Mouse (Mus musculus) heart, embryonic 10.5 days (tissue): ENCODE measurements around the gene 1600012H06Rik. TPM values are rescaled to one million over a fixed set of nuclear protein-coding genes. Genes with fewer than 3 reads are reported as not detected.
"Not testable (repeated sequence)": the region's sequence is repeated elsewhere in the genome, so short reads cannot be mapped to it uniquely, and the experiment has no call there.

ENCODE experiments used
- DNase-seq: peaks from one replicate; pipeline ENCODE4 v3.0.0-alpha.2; 2017; ENCODE audit warnings: low spot score
- H3K27ac ChIP-seq: fragments of 300-500 bp; sonication (generic); 2 replicates; pipeline ENCODE4 v1.5.1; 2016; ENCODE audit warnings: mild to moderate bottlenecking
- H3K27me3 ChIP-seq: fragments of 300-500 bp; sonication (generic); 2 replicates; pipeline ENCODE4 v1.6.1; 2016; ENCODE audit warnings: mild to moderate bottlenecking; ENCODE audit not compliant: poor library complexity, insufficient read depth, severe bottlenecking
- H3K36me3 ChIP-seq: fragments of 300-500 bp; sonication (generic); 2 replicates; pipeline ENCODE4 v1.6.1; 2016; ENCODE audit warnings: mild to moderate bottlenecking, moderate library complexity
- H3K4me1 ChIP-seq: fragments of 300-500 bp; sonication (generic); 2 replicates; pipeline ENCODE4 v1.6.1; 2016; ENCODE audit warnings: mild to moderate bottlenecking
- H3K4me3 ChIP-seq: fragments of 300-500 bp; sonication (generic); 2 replicates; pipeline ENCODE4 v1.5.1; 2016; ENCODE audit warnings: mild to moderate bottlenecking, moderate library complexity
- H3K9me3 ChIP-seq: fragments of 300-500 bp; sonication (generic); 2 replicates; pipeline ENCODE4 v1.6.1; 2016; ENCODE audit warnings: mild to moderate bottlenecking, moderate library complexity
- WGBS: fragments of 180-500 bp; shearing (Covaris S2); methylation state at CpG from one replicate; pipeline ENCODE4 v1.1.7; 2016; 5-methylcytosine and 5-hydroxymethylcytosine counted together
- polyA plus RNA-seq: library from polyadenylated mRNA; unstranded; fragments of >200 nt; fragmentation: Nextera tagmentation; extraction: Ambion mirVana; gene quantifications from 2 replicates; pipeline ENCODE4 v1.2.1, GENCODE M21; 2016

The 1600012H06Rik gene
- polyA plus RNA-seq, 1 experiment from 2014 or later: 29.8 TPM

DNA sequence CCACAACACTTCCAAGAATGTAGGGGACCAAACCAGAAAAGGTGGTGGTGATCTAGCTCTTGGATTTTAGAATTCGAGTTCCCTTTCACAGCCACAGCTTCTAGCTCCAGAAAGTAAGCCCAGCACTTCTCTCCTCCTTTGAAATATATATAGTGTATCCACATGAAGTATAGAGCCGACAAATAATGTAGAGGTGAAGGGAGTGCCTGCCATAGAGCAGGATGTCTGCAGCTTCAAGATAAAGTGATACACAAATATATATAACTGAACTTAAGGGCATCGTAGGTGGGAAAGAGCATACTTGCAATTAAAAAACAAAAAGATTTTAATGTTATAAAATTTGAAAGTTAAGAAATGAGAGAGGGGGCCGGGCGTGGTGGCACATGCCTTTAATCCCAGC lies 51.2 kb downstream of the 1600012H06Rik start:
- not testable (repeated sequence) for H3K9me3 ChIP-seq, H3K4me1 ChIP-seq, DNase-seq, H3K4me3 ChIP-seq, H3K27me3 ChIP-seq, H3K27ac ChIP-seq, H3K36me3 ChIP-seq
- WGBS: no CpG with 5 or more reads among the region's 5 CpGs

DNA sequence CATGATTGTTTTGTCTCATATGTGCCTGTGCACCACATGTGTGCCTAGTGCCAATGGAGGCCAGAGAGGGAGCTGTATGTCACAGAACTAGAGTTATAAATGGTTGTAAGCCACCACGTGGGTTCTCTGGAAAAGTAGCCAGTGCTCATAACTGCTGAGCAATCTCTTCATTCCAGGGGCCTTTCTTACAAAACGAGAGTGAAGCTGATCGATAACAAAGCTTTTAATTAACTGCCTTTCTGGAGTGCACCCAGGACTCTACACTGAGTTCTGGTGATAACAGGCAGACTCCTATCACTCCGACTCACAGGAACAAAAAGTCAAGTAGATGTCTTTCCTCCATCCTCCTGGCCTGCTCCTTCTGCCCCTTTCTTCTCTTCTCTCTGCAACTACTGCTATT lies 57.1 kb downstream of the 1600012H06Rik start:
- not testable (repeated sequence) for H3K4me1 ChIP-seq, H3K27me3 ChIP-seq, H3K36me3 ChIP-seq, H3K27ac ChIP-seq, H3K4me3 ChIP-seq, DNase-seq, H3K9me3 ChIP-seq
- WGBS: no CpG with 5 or more reads among the region's 4 CpGs

DNA sequence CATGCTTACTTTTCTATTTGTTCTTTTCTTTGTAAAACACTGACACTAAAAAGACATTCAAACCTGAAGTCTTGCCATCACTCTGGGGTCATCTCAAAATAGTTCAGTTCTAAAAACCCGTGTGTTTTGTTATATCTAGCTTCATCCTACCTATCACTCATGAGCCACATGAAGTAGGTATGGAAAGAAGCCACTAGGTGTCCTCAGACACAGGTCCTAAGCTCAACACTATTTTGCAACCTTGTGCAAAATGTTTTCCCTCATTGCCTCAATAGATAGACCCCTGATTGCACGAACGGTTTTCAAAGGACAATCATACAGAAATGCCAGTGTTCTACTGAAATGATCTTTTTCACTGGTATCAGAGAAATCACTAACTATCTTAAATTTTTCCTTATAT lies 66.1 kb downstream of the 1600012H06Rik start:
- H3K4me1 ChIP-seq, H3K4me3 ChIP-seq, H3K36me3 ChIP-seq, H3K27ac ChIP-seq, H3K9me3 ChIP-seq, DNase-seq, H3K27me3 ChIP-seq: not testable (repeated sequence)
- WGBS: no CpG with 5 or more reads among the region's 3 CpGs

Other genes starting within 250 kb of the 1600012H06Rik start
- gene Thbs2, start 248.9 kb upstream of the 1600012H06Rik start, polyA plus RNA-seq: 1.2 and 1.3 TPM in 2 replicates
- gene Wdr27, start within 50 bp of the 1600012H06Rik start, polyA plus RNA-seq: 3.2 TPM in 2 replicates
- gene Phf10, start 18.1 kb downstream of the 1600012H06Rik start, polyA plus RNA-seq: 18.9 and 33.3 TPM in 2 replicates
- gene 9030025P20Rik, start 35.3 kb downstream of the 1600012H06Rik start, polyA plus RNA-seq: 7.9 and 9.4 TPM in 2 replicates
- gene Gm3417, start 35.6 kb downstream of the 1600012H06Rik start, polyA plus RNA-seq: 0.92 TPM in 1 of 2 replicates, not detected in the other
- 4.7 and 6.1 TPM in 2 replicates for gene Gm3435, start 67.0 kb downstream of the 1600012H06Rik start, polyA plus RNA-seq
- gene Ermard, start 98.0 kb downstream of the 1600012H06Rik start, polyA plus RNA-seq: 67.6 and 80.2 TPM in 2 replicates
- 0.60 and 0.83 TPM in 2 replicates for gene Tcte3, start 98.3 kb downstream of the 1600012H06Rik start, polyA plus RNA-seq
- gene Gm3448, start 98.4 kb downstream of the 1600012H06Rik start, polyA plus RNA-seq: 2.7 and 3.2 TPM in 2 replicates